Mouse (Mus musculus): ENCODE measurements around the gene 1700037H04Rik. TPM values are rescaled to one million over a fixed set of nuclear protein-coding genes. Genes with fewer than 3 reads are reported as not detected.

Gene 1700037H04Rik
- polyA plus RNA-seq, 1 experiment from 2014 or later, result 84.8 TPM

DNA sequence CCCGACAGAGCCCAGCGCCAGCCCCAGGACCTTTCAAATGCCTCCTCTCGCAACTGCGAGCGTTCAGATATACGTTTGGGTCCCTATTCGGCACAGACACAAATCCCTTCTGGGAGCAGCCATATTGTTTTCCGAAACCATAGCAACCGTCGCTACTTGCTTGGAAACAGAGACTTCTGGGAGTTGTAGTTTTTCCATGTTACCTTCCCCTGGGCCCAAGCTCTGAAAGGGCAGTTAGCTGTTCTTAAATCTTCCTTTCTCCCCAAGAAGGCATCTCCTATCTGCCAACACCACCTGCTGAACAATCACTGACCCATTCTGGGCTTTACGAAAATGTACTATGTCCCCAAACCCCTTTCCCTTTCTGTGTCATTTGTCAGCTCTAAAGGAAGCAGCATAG lies 14.8 kb upstream of the 1700037H04Rik start:
- Histone ChIP-seq H3K9ac (ENCODE audit: low read depth, low read length) (no peak overlapping the region), H3K4me1 (replicated peaks; ENCODE audit: insufficient read depth, low read length) (peaks cover 33% of the 10 kb centered on the region), H3K27ac (peak overlapping the region; percentile 81)

DNA sequence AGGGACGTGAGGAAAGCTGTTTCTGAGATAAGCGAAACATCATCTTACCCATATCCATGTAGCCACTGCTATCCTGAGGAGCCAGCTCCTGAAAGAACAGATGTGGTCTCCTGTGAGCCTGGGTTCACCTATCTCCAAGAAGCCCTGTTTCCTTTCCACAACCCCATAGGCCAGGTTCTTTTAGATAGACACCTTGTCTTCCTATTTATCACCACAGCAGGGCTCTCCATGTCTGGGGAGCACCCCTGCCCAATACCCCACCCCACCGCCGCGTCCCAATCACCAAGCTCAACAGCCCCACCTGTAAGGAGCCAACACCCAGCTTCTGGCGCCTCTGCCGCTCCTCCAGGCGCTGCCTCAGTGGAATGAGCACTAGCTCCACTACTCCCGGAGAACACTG lies 12.4 kb upstream of the 1700037H04Rik start:
- no peaks in the 10 kb centered on the region for H3K27me3 ChIP-seq (ENCODE audit: insufficient read depth, low read length)
- TF ChIP-seq CTCF (IDR thresholded peaks at IDR 0.05; ENCODE audit: low read depth), result no peak
- DNase-seq (ENCODE audit: low spot score) (no peak), ATAC-seq (replicated peaks; ENCODE audit: low FRiP score, low read depth) (no peak)
- no peaks in the 10 kb centered on the region for H3K36me3 ChIP-seq (ENCODE audit: insufficient read depth, low read length)
- no peak overlapping the region for H3K4me2 ChIP-seq (ENCODE audit: low read length)
- H3K27ac ChIP-seq, result no peak overlapping the region
- no peak overlapping the region for H3K4me3 ChIP-seq (replicated peaks; ENCODE audit: low read depth, low read length)
- WGBS, result 71% methylated on average over 9 of the region's 9 CpGs
- peaks cover 16% of the 10 kb centered on the region for H3K4me1 ChIP-seq (replicated peaks; ENCODE audit: insufficient read depth, low read length)
- no peak overlapping the region for H3K9ac ChIP-seq (ENCODE audit: low read depth, low read length)
- no peaks in the 10 kb centered on the region for H3K9me3 ChIP-seq (replicated peaks; ENCODE audit: low read length)

More for the DNA sequence above, 14.8 kb upstream of the 1700037H04Rik start:
- ATAC-seq (replicated peaks; ENCODE audit: low FRiP score, low read depth), result no peak
- Histone ChIP-seq H3K4me2 (ENCODE audit: low read length) (peak overlapping the region; percentile 80), H3K9me3 (replicated peaks; ENCODE audit: low read length) (no peaks in the 10 kb centered on the region), H3K27me3 (ENCODE audit: insufficient read depth, low read length) (no peaks in the 10 kb centered on the region), H3K4me3 (replicated peaks; ENCODE audit: low read depth, low read length) (peak overlapping the region; percentile 34), H3K36me3 (ENCODE audit: insufficient read depth, low read length) (no peaks in the 10 kb centered on the region)
- DNase-seq (ENCODE audit: low spot score), result peak; percentile 94
- TF ChIP-seq CTCF (IDR thresholded peaks at IDR 0.05; ENCODE audit: low read depth), result no peak
- WGBS, result 6% methylated on average over 11 of the region's 11 CpGs

DNA sequence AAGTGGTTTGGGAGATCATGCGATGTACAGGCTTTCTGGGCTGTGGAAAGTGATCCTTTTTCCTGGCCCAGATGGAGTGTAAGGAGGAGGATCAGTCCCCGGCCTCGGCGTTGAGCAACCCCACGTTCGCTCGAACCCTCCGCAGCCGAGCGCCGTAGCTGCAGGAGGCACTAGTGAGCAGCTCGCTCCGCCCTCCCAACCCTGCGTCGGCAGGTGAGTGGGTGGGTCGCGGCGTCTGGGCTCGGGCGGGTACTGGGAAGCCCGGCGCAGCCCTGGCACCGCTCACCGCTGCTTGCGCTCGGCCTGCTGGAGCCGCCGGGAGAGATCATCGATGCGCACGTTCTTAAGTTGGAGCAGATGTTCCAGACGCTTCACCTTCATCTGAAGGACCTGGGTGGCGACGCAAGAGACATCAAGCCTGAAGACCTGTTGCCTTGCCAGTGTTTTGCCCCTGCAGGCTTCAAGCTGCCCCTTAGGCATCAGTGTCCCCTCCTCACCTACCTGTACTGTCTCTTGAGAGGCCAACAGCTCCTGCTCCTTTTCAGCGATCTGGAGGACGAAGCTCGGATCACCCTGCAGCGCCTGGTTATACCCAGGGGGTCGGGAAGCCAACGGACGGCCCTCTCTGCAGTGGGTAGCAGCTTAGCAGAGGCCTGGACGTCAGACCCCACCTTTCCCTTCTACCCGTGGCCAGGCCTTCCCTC lies 11.7 kb upstream of the 1700037H04Rik start:
- WGBS, result 14% methylated on average over 43 of the region's 43 CpGs
- Histone ChIP-seq H3K36me3 (ENCODE audit: insufficient read depth, low read length) (no peaks in the 10 kb centered on the region), H3K4me2 (ENCODE audit: low read length) (peak overlapping the region; percentile 52), H3K9ac (ENCODE audit: low read depth, low read length) (peak overlapping the region; percentile 28; the same call in 1 of the 2 replicates), H3K27ac (no peak overlapping the region), H3K4me3 (replicated peaks; ENCODE audit: low read depth, low read length) (peak overlapping the region; percentile 13), H3K27me3 (ENCODE audit: insufficient read depth, low read length) (no peaks in the 10 kb centered on the region), H3K4me1 (replicated peaks; ENCODE audit: insufficient read depth, low read length) (peaks cover 8% of the 10 kb centered on the region), H3K9me3 (replicated peaks; ENCODE audit: low read length) (no peaks in the 10 kb centered on the region)
- TF ChIP-seq CTCF (IDR thresholded peaks at IDR 0.05; ENCODE audit: low read depth), result peak; percentile 27; the same call in 1 of the 2 replicates
- DNase-seq (ENCODE audit: low spot score), result no peak
- no peak for ATAC-seq (replicated peaks; ENCODE audit: low FRiP score, low read depth)

DNA sequence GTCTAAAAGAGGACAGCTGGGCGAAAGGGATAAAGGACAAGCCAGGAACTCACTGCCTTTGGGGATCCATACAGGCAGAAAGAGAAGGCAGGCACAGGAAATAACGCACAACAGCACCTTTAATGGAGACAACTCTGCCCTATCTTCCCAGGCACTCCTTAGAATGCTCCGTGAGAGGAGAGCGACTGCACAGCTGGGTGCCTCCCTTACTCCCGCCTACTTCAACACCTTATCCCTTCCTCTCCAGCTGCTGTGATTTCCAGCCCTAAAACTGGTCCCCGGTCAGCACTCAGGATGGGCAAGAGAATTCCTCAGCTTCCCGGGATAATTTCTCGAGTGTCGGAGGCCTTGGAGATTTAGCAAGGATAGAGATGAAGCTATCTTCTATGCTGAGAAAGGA lies 11.1 kb upstream of the 1700037H04Rik start:
- Histone ChIP-seq H3K4me1 (replicated peaks; ENCODE audit: insufficient read depth, low read length) (peaks cover 2% of the 10 kb centered on the region; the same call in 1 of the 2 replicates), H3K27me3 (ENCODE audit: insufficient read depth, low read length) (no peaks in the 10 kb centered on the region), H3K4me2 (ENCODE audit: low read length) (peak overlapping the region; percentile 52), H3K36me3 (ENCODE audit: insufficient read depth, low read length) (no peaks in the 10 kb centered on the region), H3K9ac (ENCODE audit: low read depth, low read length) (peak overlapping the region; percentile 28; the same call in 1 of the 2 replicates), H3K4me3 (replicated peaks; ENCODE audit: low read depth, low read length) (peak overlapping the region; percentile 13; the same call in 1 of the 2 replicates), H3K9me3 (replicated peaks; ENCODE audit: low read length) (no peaks in the 10 kb centered on the region), H3K27ac (no peak overlapping the region)
- ATAC-seq (replicated peaks; ENCODE audit: low FRiP score, low read depth), result no peak
- DNase-seq (ENCODE audit: low spot score), result peak; percentile 25
- no peak for TF ChIP-seq CTCF (IDR thresholded peaks at IDR 0.05; ENCODE audit: low read depth)
- 25% methylated on average over 9 of the region's 9 CpGs for WGBS

DNA sequence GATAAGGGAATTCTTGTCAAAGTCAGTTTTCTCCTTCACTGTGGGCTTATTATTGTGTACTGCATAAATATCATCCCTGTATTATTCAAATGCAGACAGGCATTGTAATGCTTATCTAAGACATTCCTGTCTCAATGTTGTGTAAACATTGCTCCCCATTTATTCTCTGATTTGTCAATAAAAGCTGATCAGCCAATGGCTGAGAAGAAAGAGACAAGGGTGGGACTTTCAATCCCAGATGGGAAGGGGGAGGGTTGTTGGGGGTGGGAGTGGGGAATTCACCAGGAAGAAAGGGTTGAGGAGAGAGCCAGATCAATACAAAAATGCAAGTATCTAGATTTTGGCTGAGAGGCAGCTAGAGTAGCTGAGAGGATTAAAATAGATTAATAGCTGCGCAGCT lies 9.0 kb upstream of the 1700037H04Rik start:
- H3K27me3 ChIP-seq (ENCODE audit: insufficient read depth, low read length), result no peaks in the 10 kb centered on the region
- no peak overlapping the region for H3K9ac ChIP-seq (ENCODE audit: low read depth, low read length)
- ATAC-seq (replicated peaks; ENCODE audit: low FRiP score, low read depth) (no peak), DNase-seq (ENCODE audit: low spot score) (no peak)
- no peak for TF ChIP-seq CTCF (IDR thresholded peaks at IDR 0.05; ENCODE audit: low read depth)
- 84% methylated on average over 1 of the region's 1 CpGs for WGBS
- no peaks in the 10 kb centered on the region for H3K36me3 ChIP-seq (ENCODE audit: insufficient read depth, low read length)
- no peak overlapping the region for H3K4me3 ChIP-seq (replicated peaks; ENCODE audit: low read depth, low read length)
- no peaks in the 10 kb centered on the region for H3K4me1 ChIP-seq (replicated peaks; ENCODE audit: insufficient read depth, low read length)
- H3K4me2 ChIP-seq (ENCODE audit: low read length), result no peak overlapping the region
- H3K9me3 ChIP-seq (replicated peaks; ENCODE audit: low read length), result no peaks in the 10 kb centered on the region
- no peak overlapping the region for H3K27ac ChIP-seq

DNA sequence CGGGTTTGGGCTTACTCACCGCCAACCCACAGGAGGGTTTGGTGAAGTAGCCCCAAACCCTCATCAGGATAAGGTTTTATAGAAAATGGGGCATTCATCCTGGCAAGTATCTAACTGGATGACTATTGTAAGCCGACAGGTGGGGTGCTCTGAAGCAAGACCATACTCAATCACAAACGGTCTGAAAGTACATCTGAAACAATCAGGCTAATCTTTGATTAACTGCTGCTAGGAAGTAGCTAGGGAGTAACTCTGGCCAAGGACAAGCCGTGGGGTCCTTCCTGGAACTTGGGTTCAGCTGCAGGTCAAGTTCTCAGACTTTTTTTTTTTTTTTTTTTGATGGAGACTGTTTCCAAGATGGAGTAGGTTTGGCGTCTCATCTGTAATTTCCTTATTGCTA lies 8.1 kb upstream of the 1700037H04Rik start:
- Histone ChIP-seq H3K4me2 (ENCODE audit: low read length) (no peak overlapping the region), H3K36me3 (ENCODE audit: insufficient read depth, low read length) (no peaks in the 10 kb centered on the region), H3K9ac (ENCODE audit: low read depth, low read length) (no peak overlapping the region), H3K27me3 (ENCODE audit: insufficient read depth, low read length) (no peaks in the 10 kb centered on the region), H3K9me3 (replicated peaks; ENCODE audit: low read length) (no peaks in the 10 kb centered on the region), H3K27ac (no peak overlapping the region), H3K4me3 (replicated peaks; ENCODE audit: low read depth, low read length) (no peak overlapping the region), H3K4me1 (replicated peaks; ENCODE audit: insufficient read depth, low read length) (no peaks in the 10 kb centered on the region)
- no peak for ATAC-seq (replicated peaks; ENCODE audit: low FRiP score, low read depth)
- WGBS, result 54% methylated on average over 6 of the region's 6 CpGs
- no peak for TF ChIP-seq CTCF (IDR thresholded peaks at IDR 0.05; ENCODE audit: low read depth)
- DNase-seq (ENCODE audit: low spot score), result no peak
